ENCODE assay signal across 16 mouse cellular contexts in genomic region chr17:69151281-69151680, GRCm38 (mm10).
DNase-seq lines count a peak whose midpoint lies in the region; ATAC-seq and TF ChIP-seq lines count a peak whose summit lies in the region.
"Had no signal": no experiment of that assay in that cellular context is flagged by ENCODE, and none has a peak within 500 bp of the region (broad histone marks: within the 10 kb centered on the region; RNA-seq: fewer than 3 reads in every experiment).

No protein-coding gene starts in this region.

- H3K9me3 ChIP-seq in lung, postnatal 0 days (ENCODE audit: low read length), result no peaks in the 10 kb centered on the region
- no peaks in the 10 kb centered on the region for H3K9me3 ChIP-seq in limb, embryonic 10.5 days (replicated peaks)
- H3K9me3 ChIP-seq: lung, embryonic 15.5 days; neural tube, embryonic 12.5 days had no signal

- no peak for DNase-seq in heart, adult 2 months
- no peak for DNase-seq in heart, adult 18-20 months
- DNase-seq in lung, postnatal 0 days (ENCODE audit: low spot score), result no peak
- no peak for DNase-seq in lung, postnatal 25 days (ENCODE audit: low spot score)
- DNase-seq in brain, embryonic 14.5 days (ENCODE audit: low read depth), result peak; percentile 30
- peak; percentile 40 for DNase-seq in limb, embryonic 10.5 days (ENCODE audit: low spot score)
- no peak for DNase-seq in ovary, adult 18-20 months (ENCODE audit: low spot score)
- DNase-seq in gastrocnemius, postnatal 14 days, result no peak
- DNase-seq: adrenal gland, postnatal 25 days; heart, postnatal 36 days; kidney, postnatal 36 days; layer of hippocampus, postnatal 36 days had no signal

- peak; percentile 38 for TF ChIP-seq CTCF in heart, adult 2 months (IDR thresholded peaks at IDR 0.05)
- TF ChIP-seq CTCF in lung, postnatal 0 days (IDR thresholded peaks at IDR 0.05), result peak; percentile 31
- TF ChIP-seq CTCF in brain, embryonic 14.5 days (IDR thresholded peaks at IDR 0.05; ENCODE audit: borderline replicate concordance, extremely low read depth, insufficient read depth, insufficient read length), result peak; percentile 6; the same call in 1 of the 2 replicates

- WGBS in heart, adult 2 months, result 35% methylated on average over 3 of the region's 3 CpGs
- WGBS in lung, postnatal 0 days, result 27% methylated on average over 3 of the region's 3 CpGs
- 4% methylated on average over 3 of the region's 3 CpGs for WGBS in limb, embryonic 10.5 days

- no peaks in the 10 kb centered on the region for H3K79me2 ChIP-seq in heart, adult 2 months (replicated peaks; ENCODE audit: control insufficient read depth, insufficient read depth, low read length)

- H3K36me3 ChIP-seq in heart, adult 2 months (ENCODE audit: control insufficient read depth, insufficient read depth, low read length), result no peaks in the 10 kb centered on the region
- H3K36me3 ChIP-seq in lung, postnatal 0 days (ENCODE audit: insufficient read depth, low read length), result no peaks in the 10 kb centered on the region
- no peaks in the 10 kb centered on the region for H3K36me3 ChIP-seq in limb, embryonic 10.5 days
- H3K36me3 ChIP-seq: G1E; lung, embryonic 15.5 days; neural tube, embryonic 12.5 days had no signal

- H3K27me3 ChIP-seq in heart, adult 2 months (ENCODE audit: control insufficient read depth, insufficient read depth, low read length), result no peaks in the 10 kb centered on the region
- H3K27me3 ChIP-seq in lung, postnatal 0 days (replicated peaks; ENCODE audit: insufficient read depth, low read length), result no peaks in the 10 kb centered on the region
- H3K27me3 ChIP-seq in limb, embryonic 10.5 days (ENCODE audit: low read depth, poor library complexity, severe bottlenecking), result 0 out of 2 replicates have a peak, but pooled peaks cover 7% of the 10 kb centered on the region
- H3K27me3 ChIP-seq: lung, embryonic 15.5 days; neural tube, embryonic 12.5 days had no signal

- TF ChIP-seq POLR2A in heart, adult 2 months (IDR thresholded peaks at IDR 0.05; ENCODE audit: insufficient read depth, low read depth, low read length), result no peak
- no peak for TF ChIP-seq POLR2A in brain, embryonic 14.5 days (IDR thresholded peaks at IDR 0.05; ENCODE audit: borderline replicate concordance, extremely low read depth, insufficient read depth, insufficient read length, poor library complexity, severe bottlenecking)

- intact Hi-C loops in heart, adult 2 months (cut with DNase I), result loop anchor here (10.0 kb wide), 2 partner anchors 104 to 194 kb away; no protein-coding TSS in a partner anchor
- intact Hi-C loops in gastrocnemius, postnatal 14 days (cut with DNase I; ENCODE audit: low total_unique reads), result no loop called here

- H3K9ac ChIP-seq in heart, adult 2 months (ENCODE audit: low read depth, low read length), result no peak overlapping the region
- no peak overlapping the region for H3K9ac ChIP-seq in lung, postnatal 0 days (replicated peaks; ENCODE audit: low read depth)
- H3K9ac ChIP-seq: lung, embryonic 15.5 days; neural tube, embryonic 12.5 days had no signal

- H3K27ac ChIP-seq in heart, adult 2 months, result no peak overlapping the region
- H3K27ac ChIP-seq in lung, postnatal 0 days (ENCODE audit: low read length), result no peak overlapping the region
- H3K27ac ChIP-seq in limb, embryonic 10.5 days, result no peak overlapping the region
- H3K27ac ChIP-seq: lung, embryonic 15.5 days; neural tube, embryonic 12.5 days had no signal

- no peak overlapping the region for H3K4me2 ChIP-seq in lung, postnatal 0 days (replicated peaks; ENCODE audit: low read depth, low read length)
- H3K4me2 ChIP-seq: lung, embryonic 15.5 days; neural tube, embryonic 12.5 days had no signal

- ATAC-seq in lung, postnatal 0 days, result no peak
- ATAC-seq: intestine, embryonic 16.5 days had no signal

- no peak overlapping the region for H3K4me3 ChIP-seq in heart, adult 2 months
- no peak overlapping the region for H3K4me3 ChIP-seq in lung, postnatal 0 days (ENCODE audit: low read depth, low read length)
- no peak overlapping the region for H3K4me3 ChIP-seq in limb, embryonic 10.5 days
- H3K4me3 ChIP-seq: lung, embryonic 15.5 days; neural tube, embryonic 12.5 days had no signal

- no peak for TF ChIP-seq EP300 in heart, adult 2 months (IDR thresholded peaks at IDR 0.05; ENCODE audit: insufficient read depth, low read depth, low read length)
- no peak for TF ChIP-seq EP300 in lung, postnatal 0 days (IDR thresholded peaks at IDR 0.05)

- no peaks in the 10 kb centered on the region for H3K4me1 ChIP-seq in heart, adult 2 months (ENCODE audit: control insufficient read depth, insufficient read depth, low read length)
- no peaks in the 10 kb centered on the region for H3K4me1 ChIP-seq in lung, postnatal 0 days (ENCODE audit: insufficient read depth, low read depth, low read length)
- H3K4me1 ChIP-seq in limb, embryonic 10.5 days, result peaks cover 19% of the 10 kb centered on the region
- H3K4me1 ChIP-seq: lung, embryonic 15.5 days had no signal

Comparison
In these comparisons a context has a peak if more than half of its experiments do, and no peak if none do; other contexts are left out.
1. DNase-seq: peak in brain, embryonic 14.5 days (single experiment) and limb, embryonic 10.5 days (single experiment); none in heart, adult 2 months (0 of 2), heart, adult 18-20 months (0 of 2), lung, postnatal 0 days (single experiment), lung, postnatal 25 days (single experiment), ovary, adult 18-20 months (single experiment) and gastrocnemius, postnatal 14 days (single experiment).
2. Peak in every context shown above with its lines, with median percentiles within 50 percentile points of each other: CTCF ChIP-seq.